Mouse (Mus musculus): ENCODE data around the gene Rnf212b. TPM values are rescaled to one million over a fixed set of nuclear protein-coding genes. Genes with fewer than 3 reads are reported as not detected.

Gene Rnf212b
- polyA plus RNA-seq, 1 experiment, result not detected

DNA sequence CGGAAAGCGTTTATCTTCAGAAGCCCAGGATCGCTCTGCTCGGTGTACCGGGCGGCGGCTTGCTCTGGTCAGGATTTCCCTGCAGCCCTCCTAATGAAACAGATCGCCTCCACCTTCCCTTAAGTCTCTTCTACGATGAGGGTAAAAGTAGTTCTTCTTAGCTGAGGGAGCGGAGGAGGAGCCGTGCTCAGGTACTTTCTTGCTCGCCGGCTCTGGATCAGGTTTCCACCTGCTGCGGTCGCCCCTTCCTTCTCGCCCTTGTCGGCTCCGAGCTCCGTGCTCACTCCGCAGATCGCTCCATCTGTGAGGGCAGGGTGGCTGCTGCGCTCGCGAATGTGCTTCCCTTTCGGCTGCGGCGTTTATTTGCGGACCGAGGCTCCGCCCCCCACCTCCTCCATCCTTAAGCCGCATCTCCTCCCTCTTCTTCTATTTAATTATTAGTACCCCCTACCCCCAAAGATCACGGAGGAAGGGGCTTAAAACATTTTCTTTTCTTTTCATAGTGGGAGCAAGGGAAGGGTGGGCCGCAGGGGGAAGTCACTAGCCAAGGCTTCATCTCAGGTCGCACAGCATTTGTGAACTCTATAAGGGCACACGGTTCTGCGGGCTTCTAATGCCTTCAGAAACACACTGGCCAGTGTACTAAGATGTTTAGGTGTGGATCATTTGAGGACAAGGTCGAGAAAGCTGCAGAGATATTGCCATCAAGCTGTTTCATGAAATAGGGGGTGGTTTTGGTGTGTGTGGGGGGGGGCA is 32.2 kb upstream of the Rnf212b start, which contains the start of gene Slc7a8:
Gene Slc7a8 (minus strand): TSS at position 337 of the 756 bp plus-strand sequence.
- no peaks in the 10 kb centered on the region for H3K36me3 ChIP-seq (ENCODE audit: control insufficient read depth, insufficient read depth)
- H3K4me3 ChIP-seq (ENCODE audit: insufficient read depth, poor library complexity, severe bottlenecking), result no peak within 1 kb of the TSS
- H3K79me3 ChIP-seq (ENCODE audit: low read depth), result no peaks in the 10 kb centered on the region
- H3K79me2 ChIP-seq (ENCODE audit: control insufficient read depth, insufficient read depth), result no peaks in the 10 kb centered on the region
- peaks cover 21% of the 10 kb centered on the region for H3K27me3 ChIP-seq (ENCODE audit: control insufficient read depth, insufficient read depth, insufficient read length)
- no peak within 1 kb of the TSS for H3ac ChIP-seq (ENCODE audit: control insufficient read depth, insufficient read length, low read depth)
- TF ChIP-seq MAX (IDR thresholded peaks at IDR 0.05) (no peak), FOSL1 (IDR thresholded peaks at IDR 0.05; ENCODE audit: insufficient read depth, low read length, poor library complexity, severe bottlenecking) (no peak), MYOD1 (IDR thresholded peaks at IDR 0.05; ENCODE audit: control insufficient read depth, insufficient read length, low read depth) (no peak), MYOG (IDR thresholded peaks at IDR 0.05; ENCODE audit: control insufficient read depth, extremely low read depth, insufficient read length) (no peak), CEBPB (IDR thresholded peaks at IDR 0.05; ENCODE audit: low read depth) (no peak), USF1 (IDR thresholded peaks at IDR 0.05; ENCODE audit: low read depth) (no peak), CTCF (IDR thresholded peaks at IDR 0.05; ENCODE audit: control insufficient read depth, insufficient read depth, insufficient read length) (no peak)

DNA sequence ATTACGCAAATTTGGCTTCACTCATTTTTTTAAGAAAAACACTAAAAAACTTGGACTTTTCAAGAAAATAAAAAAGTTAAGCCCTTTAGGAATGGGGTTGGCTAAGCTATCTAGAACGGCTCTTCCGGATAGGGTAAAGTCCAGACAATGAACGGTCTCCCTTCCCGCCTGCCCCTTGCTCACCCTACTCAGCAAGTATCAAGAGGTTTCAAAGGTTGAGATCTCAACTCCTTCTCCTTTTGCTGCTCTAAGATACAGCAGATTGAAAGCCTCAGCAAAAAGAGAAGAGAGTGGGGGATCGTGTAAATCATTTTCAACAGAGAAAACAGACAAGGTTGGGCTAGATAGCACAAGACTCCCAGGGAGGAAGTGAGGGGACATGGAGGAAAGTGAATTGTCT is 31.0 kb upstream of the Rnf212b start:
- Histone ChIP-seq H3K79me3 (ENCODE audit: low read depth) (no peaks in the 10 kb centered on the region), H3K36me3 (ENCODE audit: control insufficient read depth, insufficient read depth) (no peaks in the 10 kb centered on the region), H3K4me3 (ENCODE audit: insufficient read depth, poor library complexity, severe bottlenecking) (no peak overlapping the region), H3ac (ENCODE audit: control insufficient read depth, insufficient read length, low read depth) (no peak overlapping the region), H3K79me2 (ENCODE audit: control insufficient read depth, insufficient read depth) (no peaks in the 10 kb centered on the region), H3K27me3 (ENCODE audit: control insufficient read depth, insufficient read depth, insufficient read length) (peaks cover 21% of the 10 kb centered on the region)
- TF ChIP-seq FOSL1 (IDR thresholded peaks at IDR 0.05; ENCODE audit: insufficient read depth, low read length, poor library complexity, severe bottlenecking) (no peak), CEBPB (IDR thresholded peaks at IDR 0.05; ENCODE audit: low read depth) (no peak), MYOG (IDR thresholded peaks at IDR 0.05; ENCODE audit: control insufficient read depth, extremely low read depth, insufficient read length) (no peak), MAX (IDR thresholded peaks at IDR 0.05) (no peak), MYOD1 (IDR thresholded peaks at IDR 0.05; ENCODE audit: control insufficient read depth, insufficient read length, low read depth) (no peak), USF1 (IDR thresholded peaks at IDR 0.05; ENCODE audit: low read depth) (no peak), CTCF (IDR thresholded peaks at IDR 0.05; ENCODE audit: control insufficient read depth, insufficient read depth, insufficient read length) (no peak)

DNA sequence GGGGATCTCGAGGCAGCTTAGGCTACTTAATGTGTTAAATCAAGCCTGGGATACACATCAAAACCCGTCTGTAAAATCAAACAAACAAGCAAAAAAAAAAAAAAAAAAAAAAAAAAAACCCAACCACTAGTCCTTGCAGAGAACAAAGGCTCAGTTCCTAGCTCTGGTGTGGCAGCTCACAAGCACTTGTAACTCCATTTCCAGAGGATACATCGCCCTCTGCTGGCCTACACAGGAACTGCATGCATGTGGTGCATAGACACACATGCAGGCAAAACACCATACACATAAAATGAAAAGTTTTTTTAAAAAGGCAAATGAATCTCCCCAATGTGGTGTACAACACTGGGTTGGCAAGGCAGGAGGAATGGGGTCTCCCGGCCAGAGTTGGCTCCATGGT is 28.0 kb upstream of the Rnf212b start:
- no peak for TF ChIP-seq MYOD1 (IDR thresholded peaks at IDR 0.05; ENCODE audit: control insufficient read depth, insufficient read length, low read depth)
- no peak for TF ChIP-seq CTCF (IDR thresholded peaks at IDR 0.05; ENCODE audit: control insufficient read depth, insufficient read depth, insufficient read length)
- no peak for TF ChIP-seq FOSL1 (IDR thresholded peaks at IDR 0.05; ENCODE audit: insufficient read depth, low read length, poor library complexity, severe bottlenecking)
- TF ChIP-seq MAX (IDR thresholded peaks at IDR 0.05), result no peak
- TF ChIP-seq MYOG (IDR thresholded peaks at IDR 0.05; ENCODE audit: control insufficient read depth, extremely low read depth, insufficient read length), result no peak
- TF ChIP-seq CEBPB (IDR thresholded peaks at IDR 0.05; ENCODE audit: low read depth), result no peak
- no peak for TF ChIP-seq USF1 (IDR thresholded peaks at IDR 0.05; ENCODE audit: low read depth)
- Histone ChIP-seq H3K27me3 (ENCODE audit: control insufficient read depth, insufficient read depth, insufficient read length) (peaks cover 12% of the 10 kb centered on the region), H3K79me2 (ENCODE audit: control insufficient read depth, insufficient read depth) (no peaks in the 10 kb centered on the region), H3K79me3 (ENCODE audit: low read depth) (no peaks in the 10 kb centered on the region), H3K36me3 (ENCODE audit: control insufficient read depth, insufficient read depth) (no peaks in the 10 kb centered on the region), H3K4me3 (ENCODE audit: insufficient read depth, poor library complexity, severe bottlenecking) (no peak overlapping the region), H3ac (ENCODE audit: control insufficient read depth, insufficient read length, low read depth) (no peak overlapping the region)

DNA sequence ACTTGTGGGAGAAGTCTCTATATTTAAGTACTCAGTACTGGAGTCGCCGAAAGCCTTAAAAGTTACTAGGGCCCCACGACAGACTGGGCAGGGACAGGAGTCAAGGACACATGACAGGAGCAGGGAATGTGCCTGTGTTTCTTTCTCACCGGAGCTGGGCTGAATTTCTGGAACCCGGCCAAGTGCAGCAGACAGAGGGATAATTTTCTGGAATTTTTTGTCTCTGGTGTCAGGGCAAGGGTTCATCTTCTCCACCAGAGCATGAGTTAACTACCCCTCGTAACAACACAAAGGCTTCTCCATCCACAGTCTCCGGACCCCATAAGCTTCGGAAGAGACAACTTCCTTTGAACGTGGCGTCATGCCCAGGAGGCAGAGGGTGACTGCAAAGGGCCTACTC is 27.5 kb upstream of the Rnf212b start:
- no peak overlapping the region for H3ac ChIP-seq (ENCODE audit: control insufficient read depth, insufficient read length, low read depth)
- H3K27me3 ChIP-seq (ENCODE audit: control insufficient read depth, insufficient read depth, insufficient read length), result peaks cover 6% of the 10 kb centered on the region
- no peaks in the 10 kb centered on the region for H3K36me3 ChIP-seq (ENCODE audit: control insufficient read depth, insufficient read depth)
- H3K79me2 ChIP-seq (ENCODE audit: control insufficient read depth, insufficient read depth), result no peaks in the 10 kb centered on the region
- H3K79me3 ChIP-seq (ENCODE audit: low read depth), result no peaks in the 10 kb centered on the region
- H3K4me3 ChIP-seq (ENCODE audit: insufficient read depth, poor library complexity, severe bottlenecking), result no peak overlapping the region
- TF ChIP-seq MAX (IDR thresholded peaks at IDR 0.05) (no peak), MYOD1 (IDR thresholded peaks at IDR 0.05; ENCODE audit: control insufficient read depth, insufficient read length, low read depth) (no peak), CTCF (IDR thresholded peaks at IDR 0.05; ENCODE audit: control insufficient read depth, insufficient read depth, insufficient read length) (no peak), FOSL1 (IDR thresholded peaks at IDR 0.05; ENCODE audit: insufficient read depth, low read length, poor library complexity, severe bottlenecking) (no peak), USF1 (IDR thresholded peaks at IDR 0.05; ENCODE audit: low read depth) (no peak), MYOG (IDR thresholded peaks at IDR 0.05; ENCODE audit: control insufficient read depth, extremely low read depth, insufficient read length) (no peak), CEBPB (IDR thresholded peaks at IDR 0.05; ENCODE audit: low read depth) (no peak)

DNA sequence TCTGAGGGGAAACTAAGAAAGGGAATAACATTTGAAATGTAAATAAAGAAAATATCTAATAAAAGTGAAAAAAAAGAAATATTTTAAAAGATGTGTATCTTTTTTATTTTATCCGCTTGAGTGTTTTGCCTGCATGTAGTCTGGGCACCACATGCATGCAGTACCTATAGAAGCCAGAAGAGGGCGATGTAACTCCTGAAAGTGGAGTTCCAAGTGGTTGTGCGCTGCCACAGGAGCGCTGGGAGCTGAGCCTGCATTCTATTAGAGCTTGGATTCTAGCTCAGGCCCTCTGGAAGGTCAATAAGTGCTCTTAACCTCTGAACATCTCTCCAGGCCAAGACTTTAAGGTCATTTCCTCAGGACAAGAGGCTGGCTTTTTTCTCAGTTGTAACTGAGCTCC is 26.7 kb upstream of the Rnf212b start:
- TF ChIP-seq USF1 (IDR thresholded peaks at IDR 0.05; ENCODE audit: low read depth) (no peak), FOSL1 (IDR thresholded peaks at IDR 0.05; ENCODE audit: insufficient read depth, low read length, poor library complexity, severe bottlenecking) (no peak), MYOD1 (IDR thresholded peaks at IDR 0.05; ENCODE audit: control insufficient read depth, insufficient read length, low read depth) (no peak), MAX (IDR thresholded peaks at IDR 0.05) (no peak), MYOG (IDR thresholded peaks at IDR 0.05; ENCODE audit: control insufficient read depth, extremely low read depth, insufficient read length) (no peak), CTCF (IDR thresholded peaks at IDR 0.05; ENCODE audit: control insufficient read depth, insufficient read depth, insufficient read length) (no peak), CEBPB (IDR thresholded peaks at IDR 0.05; ENCODE audit: low read depth) (no peak)
- no peaks in the 10 kb centered on the region for H3K36me3 ChIP-seq (ENCODE audit: control insufficient read depth, insufficient read depth)
- H3K4me3 ChIP-seq (ENCODE audit: insufficient read depth, poor library complexity, severe bottlenecking), result no peak overlapping the region
- H3K27me3 ChIP-seq (ENCODE audit: control insufficient read depth, insufficient read depth, insufficient read length), result peaks cover 3% of the 10 kb centered on the region
- no peaks in the 10 kb centered on the region for H3K79me2 ChIP-seq (ENCODE audit: control insufficient read depth, insufficient read depth)
- H3K79me3 ChIP-seq (ENCODE audit: low read depth), result no peaks in the 10 kb centered on the region
- H3ac ChIP-seq (ENCODE audit: control insufficient read depth, insufficient read length, low read depth), result no peak overlapping the region
